Comparison of ENCODE assay signal across 9 mouse cellular contexts in the genomic region with DNA sequence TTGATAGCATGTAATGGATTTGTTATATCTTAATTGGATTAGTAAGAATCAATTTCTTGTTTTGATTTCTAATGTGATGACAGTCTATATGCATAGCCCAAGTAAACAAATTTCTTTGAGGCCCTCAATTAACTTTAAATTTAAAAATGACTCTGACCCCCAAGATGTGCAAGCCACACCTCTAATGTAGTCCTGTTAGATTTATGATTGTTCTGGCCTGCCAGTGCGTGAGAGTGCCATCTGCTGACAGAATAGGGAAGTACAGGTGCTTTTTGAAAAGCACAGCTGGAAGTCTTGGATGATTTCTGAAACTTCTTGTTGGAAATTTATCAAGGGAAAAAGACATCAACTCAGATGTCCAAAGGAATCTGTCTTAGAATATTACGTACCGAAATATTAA.
DNase-seq lines count a peak whose midpoint lies in the region; ATAC-seq and TF ChIP-seq lines count a peak whose summit lies in the region.
"Had no signal": no experiment of that assay in that cellular context is flagged by ENCODE, and none has a peak within 500 bp of the region (broad histone marks: within the 10 kb centered on the region; RNA-seq: fewer than 3 reads in every experiment).

No protein-coding gene starts in this region.

- no peak overlapping the region for H3K27ac ChIP-seq in forebrain, postnatal 0 days (ENCODE audit: low read depth, low read length)
- no peak overlapping the region for H3K27ac ChIP-seq in forebrain, embryonic 10.5 days
- H3K27ac ChIP-seq in hindbrain, postnatal 0 days: no peak overlapping the region
- H3K27ac ChIP-seq: neural tube, embryonic 13.5 days had no signal

- DNase-seq in forebrain, postnatal 0 days: peak; percentile 84
- no peak for DNase-seq in forebrain, embryonic 10.5 days (ENCODE audit: extremely low spot score, low spot score)
- peak; percentile 12 to 57 for DNase-seq in spleen, postnatal 10 days (ENCODE audit: low spot score in 2 of 2)
- no peak for DNase-seq in spleen, postnatal 36 days (ENCODE audit: low spot score in 2 of 2)
- DNase-seq in cerebellum, postnatal 36 days: peak; percentile 64 to 82
- peak; percentile 80 for DNase-seq in hindbrain, postnatal 0 days (ENCODE audit: low spot score)
- peak; percentile 60 for DNase-seq in lung, adult 2 months
- DNase-seq in thymus, postnatal 0 days (ENCODE audit: low spot score): peak; percentile 44

- H3K27me3 ChIP-seq in forebrain, postnatal 0 days (ENCODE audit: insufficient read depth, low read length): no peaks in the 10 kb centered on the region
- H3K27me3 ChIP-seq in forebrain, embryonic 10.5 days (ENCODE audit: poor library complexity, severe bottlenecking): no peaks in the 10 kb centered on the region
- H3K27me3 ChIP-seq in hindbrain, postnatal 0 days (ENCODE audit: insufficient read depth, low read length): no peaks in the 10 kb centered on the region
- H3K27me3 ChIP-seq: neural tube, embryonic 13.5 days had no signal

- 56% methylated on average over 3 of the region's 3 CpGs for WGBS in forebrain, postnatal 0 days
- 67% methylated on average over 3 of the region's 3 CpGs for WGBS in forebrain, embryonic 10.5 days
- WGBS in hindbrain, postnatal 0 days: 39% methylated on average over 3 of the region's 3 CpGs
- 43% methylated on average over 3 of the region's 3 CpGs for WGBS in lung, adult 2 months

- no peak overlapping the region for H3K4me3 ChIP-seq in forebrain, postnatal 0 days (ENCODE audit: low read depth, low read length)
- H3K4me3 ChIP-seq in forebrain, embryonic 10.5 days: no peak overlapping the region
- H3K4me3 ChIP-seq in hindbrain, postnatal 0 days (ENCODE audit: low read length): no peak overlapping the region
- no peak overlapping the region for H3K4me3 ChIP-seq in lung, adult 2 months (replicated peaks; ENCODE audit: extremely low read depth, low read depth, low read length)
- H3K4me3 ChIP-seq: neural tube, embryonic 13.5 days had no signal

- no peak overlapping the region for H3K4me2 ChIP-seq in forebrain, postnatal 0 days (ENCODE audit: low read depth)
- no peak overlapping the region for H3K4me2 ChIP-seq in hindbrain, postnatal 0 days (ENCODE audit: low read depth, low read length)
- H3K4me2 ChIP-seq: neural tube, embryonic 13.5 days had no signal

- no peaks in the 10 kb centered on the region for H3K4me1 ChIP-seq in forebrain, postnatal 0 days (ENCODE audit: insufficient read depth)
- peaks cover 12% of the 10 kb centered on the region for H3K4me1 ChIP-seq in forebrain, embryonic 10.5 days
- no peaks in the 10 kb centered on the region for H3K4me1 ChIP-seq in hindbrain, postnatal 0 days (ENCODE audit: insufficient read depth, low read length)
- H3K4me1 ChIP-seq in lung, adult 2 months (ENCODE audit: control insufficient read depth, insufficient read depth, low read length): peaks cover 3% of the 10 kb centered on the region; the same call in 1 of the 2 replicates

- no peak for TF ChIP-seq POLR2A in lung, adult 2 months (IDR thresholded peaks at IDR 0.05; ENCODE audit: borderline replicate concordance, extremely low read depth, low read depth, low read length)

- no peak overlapping the region for H3K9ac ChIP-seq in forebrain, postnatal 0 days
- H3K9ac ChIP-seq in hindbrain, postnatal 0 days (replicated peaks; ENCODE audit: low read length): no peak overlapping the region
- H3K9ac ChIP-seq: neural tube, embryonic 13.5 days had no signal

- ATAC-seq in forebrain, postnatal 0 days: no peak
- no peak for ATAC-seq in hindbrain, postnatal 0 days

- TF ChIP-seq CTCF in forebrain, postnatal 0 days (IDR thresholded peaks at IDR 0.05; ENCODE audit: low read depth): peak; percentile 87
- peak; percentile 91 for TF ChIP-seq CTCF in hindbrain, postnatal 0 days (IDR thresholded peaks at IDR 0.05; ENCODE audit: low read depth)
- TF ChIP-seq CTCF in lung, adult 2 months (IDR thresholded peaks at IDR 0.05; ENCODE audit: insufficient read depth, low read length): peak; percentile 66

- H3K9me3 ChIP-seq in forebrain, postnatal 0 days (ENCODE audit: low read length): no peaks in the 10 kb centered on the region
- H3K9me3 ChIP-seq in forebrain, embryonic 10.5 days: no peaks in the 10 kb centered on the region
- no peaks in the 10 kb centered on the region for H3K9me3 ChIP-seq in hindbrain, postnatal 0 days (ENCODE audit: low read length)
- H3K9me3 ChIP-seq: neural tube, embryonic 13.5 days had no signal

- H3K36me3 ChIP-seq in forebrain, postnatal 0 days (ENCODE audit: insufficient read depth): no peaks in the 10 kb centered on the region
- peaks cover 7% of the 10 kb centered on the region; the same call in 1 of the 2 replicates for H3K36me3 ChIP-seq in forebrain, embryonic 10.5 days (replicated peaks)
- no peaks in the 10 kb centered on the region for H3K36me3 ChIP-seq in hindbrain, postnatal 0 days (ENCODE audit: insufficient read depth, low read length)
- H3K36me3 ChIP-seq: neural tube, embryonic 13.5 days had no signal

Comparison
In these comparisons a context has a peak if more than half of its experiments do, and no peak if none do; other contexts are left out.
1. DNase-seq: peak in forebrain, postnatal 0 days (single experiment), spleen, postnatal 10 days (2 of 2), cerebellum, postnatal 36 days (2 of 2), hindbrain, postnatal 0 days (single experiment), lung, adult 2 months (single experiment) and thymus, postnatal 0 days (single experiment); none in forebrain, embryonic 10.5 days (single experiment) and spleen, postnatal 36 days (0 of 2).
2. Peak in every context shown above with its lines, with median percentiles within 50 percentile points of each other: CTCF ChIP-seq.